Mouse (Mus musculus) naive thymus-derived CD4-positive, alpha-beta T cell, adult 5 months (primary cell): ENCODE measurements around the gene Myrip. TPM values are rescaled to one million over a fixed set of nuclear protein-coding genes. Genes with fewer than 3 reads are reported as not detected.

Source experiments
- polyA plus RNA-seq: library from polyadenylated mRNA; unstranded; fragments of 100-300 nt; shearing (Covaris generic); gene quantifications from one replicate; pipeline ENCODE4 v1.2.1, GENCODE M21; 2017

Myrip gene
- polyA plus RNA-seq = not detected

DNA sequence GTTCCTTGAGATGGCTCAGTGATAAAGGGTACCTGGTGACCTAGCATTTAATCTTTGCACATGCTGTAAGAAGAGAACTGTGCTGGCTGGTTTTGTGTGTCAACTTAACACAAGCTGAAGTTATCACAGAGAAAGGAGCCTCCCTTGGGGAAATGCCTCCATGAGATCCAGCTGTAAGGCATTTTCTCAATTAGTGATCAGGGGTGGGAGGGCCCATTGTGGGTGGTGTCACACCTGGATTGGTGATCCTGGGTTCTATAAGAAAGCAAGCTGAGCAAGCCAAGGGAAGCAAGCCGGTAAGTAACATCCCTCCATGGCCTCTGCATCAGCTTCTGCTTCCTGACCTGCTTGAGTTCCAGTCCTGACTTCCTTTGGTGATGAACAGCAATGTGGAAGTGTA, at the start of gene Myrip:
Myrip (plus strand) TSS at position 301 of the 400 bp plus-strand sequence.

DNA sequence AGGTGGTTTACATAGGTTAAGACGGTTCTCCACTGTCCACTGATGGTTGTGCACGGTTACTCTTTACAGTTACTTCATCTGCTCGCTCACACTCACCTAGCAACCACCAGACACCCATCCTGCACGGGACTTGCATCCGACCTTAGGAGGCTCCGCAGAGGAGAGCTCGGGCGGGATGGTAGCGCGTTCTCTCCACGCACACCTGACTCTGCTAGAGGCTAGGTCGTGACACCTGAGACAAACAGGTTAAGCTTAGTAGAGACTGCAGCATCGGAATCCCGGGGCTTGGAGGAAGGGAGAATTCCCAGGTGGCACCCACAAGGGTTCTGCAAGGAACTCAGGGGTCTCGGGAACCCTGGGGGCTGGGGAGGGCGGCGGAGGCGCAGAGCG, 190.7 kb downstream of the Myrip start, which contains the start of gene Eif1b:
Eif1b (plus strand) TSS at position 223 of the 390 bp plus-strand sequence.

Other genes with a start within 250 kb of the Myrip start
- gene Cx3cr1, start 231.6 kb upstream of the Myrip start, polyA plus RNA-seq = not detected
- 15.3 TPM for gene Ccr8, start 209.4 kb upstream of the Myrip start, polyA plus RNA-seq
- 83.0 TPM for gene Slc25a38, start 191.1 kb upstream of the Myrip start, polyA plus RNA-seq
- gene Rpsa, start 173.8 kb upstream of the Myrip start, polyA plus RNA-seq = 2,035 TPM
- 0.17 TPM for gene Mobp, start 151.8 kb upstream of the Myrip start, polyA plus RNA-seq
- gene Eif1b, start 190.7 kb downstream of the Myrip start, polyA plus RNA-seq = 56.0 TPM
- not detected for gene Entpd3, start 238.3 kb downstream of the Myrip start, polyA plus RNA-seq